Mouse (Mus musculus) telencephalon, adult 2 months (tissue): ENCODE measurements around the gene Mcu.

Source experiments
- DNase-seq: peaks from one replicate; pipeline ENCODE4 v3.0.0-alpha.2; 2011; ENCODE audit warnings: low read depth, low spot score

The Mcu gene

GRCm38 (mm10) chr10:59430701-59431218 is 185.7 kb downstream of the Mcu start:
- DNase-seq: no peak

DNA sequence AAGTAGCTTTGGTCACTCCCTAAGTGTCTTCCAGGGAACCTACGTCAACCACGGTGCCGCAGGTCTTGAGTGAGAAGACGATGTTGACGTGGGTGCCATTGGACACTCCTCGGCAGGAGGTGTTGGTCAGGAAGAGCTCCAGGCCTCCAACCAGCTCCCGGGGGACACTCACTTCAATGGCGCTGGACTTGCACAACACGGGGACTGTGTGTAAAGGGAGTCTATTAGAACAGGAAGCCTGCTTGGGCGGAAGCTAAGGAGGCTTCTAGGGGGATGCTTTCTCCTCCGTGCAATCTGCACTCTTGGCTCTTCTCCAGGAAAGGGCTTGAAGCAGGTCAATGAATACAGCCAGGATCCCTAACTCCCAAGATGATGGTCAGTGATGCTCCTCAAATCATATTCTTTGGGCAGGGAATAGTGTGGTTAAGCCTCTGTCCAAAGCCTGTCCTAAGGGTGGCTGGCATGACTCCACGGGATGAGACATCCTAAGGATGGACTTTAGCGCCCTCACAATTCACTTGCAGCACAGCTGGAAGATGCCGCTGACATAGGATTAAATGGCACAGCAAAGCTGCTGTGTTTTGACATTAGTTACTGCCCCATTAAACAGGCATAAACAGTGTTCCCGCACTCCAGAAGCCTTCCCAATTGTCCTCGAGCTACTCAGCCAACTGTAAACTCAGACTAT is 186.9 kb downstream of the Mcu start:
- DNase-seq: no peak

- DNase-seq: no peak
Measured at GRCm38 (mm10) chr10:59426371-59426770, 190.1 kb downstream of the Mcu start.

GRCm38 (mm10) chr10:59425369-59425768 is 191.1 kb downstream of the Mcu start:
- no peak for DNase-seq

GRCm38 (mm10) chr10:59424453-59424852 is 192.0 kb downstream of the Mcu start:
- DNase-seq: no peak

- DNase-seq: no peak
Measured at GRCm38 (mm10) chr10:59419516-59419915, 197.0 kb downstream of the Mcu start.

DNA sequence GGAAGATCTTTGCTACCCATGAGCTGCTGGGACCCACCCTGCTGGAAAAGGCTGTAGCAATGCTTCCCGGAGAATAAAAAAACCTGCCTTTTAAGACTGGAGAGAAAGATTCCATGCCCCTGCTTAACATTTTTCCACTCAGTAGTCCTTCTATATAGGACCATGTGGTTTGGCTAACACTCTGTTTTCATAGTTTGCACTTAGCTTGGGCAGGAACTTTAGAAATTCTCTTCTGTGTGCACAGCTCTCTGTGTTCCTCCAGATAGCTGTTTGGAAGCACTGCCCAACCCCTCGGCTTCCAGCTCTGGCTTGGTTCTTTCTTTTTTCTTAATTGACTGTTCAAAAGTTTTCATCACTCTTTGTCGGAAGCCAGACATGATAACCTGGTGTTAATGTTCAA is 199.9 kb downstream of the Mcu start:
- no peak for DNase-seq

DNA sequence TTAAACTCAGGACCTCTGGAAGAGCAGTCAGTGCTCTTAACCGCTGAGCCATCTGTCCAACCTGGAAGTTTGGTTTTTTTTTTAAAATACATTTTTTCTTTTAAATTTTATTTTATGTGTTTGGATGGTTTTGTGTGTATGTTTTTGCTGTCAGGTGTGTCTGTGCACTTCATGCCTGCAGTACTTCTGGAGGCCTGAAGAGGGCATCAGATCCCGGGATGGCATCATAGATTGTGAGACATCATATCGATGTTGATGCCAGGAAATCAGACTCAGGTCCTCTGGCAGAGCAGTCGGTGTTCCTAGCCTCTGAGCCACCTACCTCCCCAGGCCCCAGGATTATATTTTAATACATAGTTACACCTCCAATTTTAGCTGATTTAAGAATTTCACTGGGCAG is 202.8 kb downstream of the Mcu start:
- no peak for DNase-seq

GRCm38 (mm10) chr10:59410264-59410663 is 206.2 kb downstream of the Mcu start:
- no peak for DNase-seq

- no peak for DNase-seq
Measured at GRCm38 (mm10) chr10:59408499-59408898, 208.0 kb downstream of the Mcu start.

DNA sequence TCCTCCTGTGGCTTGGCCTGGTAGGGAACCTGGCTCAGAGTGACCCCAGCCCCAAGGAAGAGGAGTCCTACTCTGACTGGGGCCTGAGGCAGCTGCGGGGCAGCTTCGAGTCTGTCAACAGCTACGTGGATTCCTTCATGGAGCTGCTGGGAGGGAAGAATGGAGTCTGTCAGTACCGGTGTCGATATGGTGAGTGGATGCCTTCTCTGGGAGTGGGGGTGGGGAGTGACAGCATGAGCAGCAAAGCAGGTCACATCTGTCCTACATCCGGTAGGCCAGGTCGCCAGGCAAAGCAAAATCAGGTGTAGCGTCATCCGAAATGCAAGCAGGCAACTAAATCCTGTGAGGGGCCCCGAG is 212.7 kb downstream of the Mcu start:
- DNase-seq: no peak

DNA sequence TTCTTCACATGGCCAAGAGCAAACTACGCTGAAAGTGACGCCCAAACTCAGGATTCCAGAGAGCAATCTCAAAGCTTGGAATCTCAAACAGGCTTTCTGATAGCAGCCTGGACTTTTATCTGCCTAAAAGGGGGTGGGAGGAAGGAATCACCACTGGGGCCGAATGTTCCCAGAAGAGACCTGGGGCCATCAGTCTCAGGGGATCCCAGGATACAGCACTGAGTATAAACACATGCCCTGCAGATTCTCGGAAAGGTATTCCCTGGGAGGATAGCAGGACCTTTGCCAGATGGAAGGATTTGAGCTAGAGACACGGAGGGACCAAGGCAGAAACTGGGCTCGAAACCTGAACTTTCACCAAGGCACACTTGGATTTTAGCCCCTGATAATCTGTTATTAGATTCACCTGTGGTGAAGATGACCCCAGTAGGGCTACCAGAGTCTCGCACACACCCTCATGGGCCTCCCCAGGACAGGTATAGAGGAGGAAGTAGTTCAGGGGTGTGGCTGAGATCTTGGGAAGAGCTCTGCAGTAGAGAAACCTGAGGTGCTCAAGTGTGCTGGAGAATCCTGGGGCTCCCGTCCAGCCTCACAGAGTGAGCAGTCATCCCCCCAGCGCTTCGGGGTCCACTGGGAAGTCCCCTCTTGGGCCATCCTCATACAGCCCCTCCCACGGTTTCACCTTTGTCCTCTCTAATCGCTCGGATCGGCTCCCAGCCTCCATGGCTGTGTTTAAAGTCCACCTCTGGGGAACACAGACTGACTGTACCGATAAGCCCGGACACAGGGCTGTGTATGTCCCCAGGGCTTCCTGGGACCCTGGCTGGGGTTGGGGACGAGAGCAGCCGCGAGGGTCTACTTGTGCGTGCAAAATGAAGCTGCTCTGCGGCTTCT is 213.3 kb downstream of the Mcu start, which contains the start of gene Pla2g12b:
Pla2g12b (plus strand) TSS at position 762 of the 894 bp plus-strand sequence.
- DNase-seq: no peak
